Comparison of ENCODE assay signal across 23 mouse cellular contexts in the genomic region with DNA sequence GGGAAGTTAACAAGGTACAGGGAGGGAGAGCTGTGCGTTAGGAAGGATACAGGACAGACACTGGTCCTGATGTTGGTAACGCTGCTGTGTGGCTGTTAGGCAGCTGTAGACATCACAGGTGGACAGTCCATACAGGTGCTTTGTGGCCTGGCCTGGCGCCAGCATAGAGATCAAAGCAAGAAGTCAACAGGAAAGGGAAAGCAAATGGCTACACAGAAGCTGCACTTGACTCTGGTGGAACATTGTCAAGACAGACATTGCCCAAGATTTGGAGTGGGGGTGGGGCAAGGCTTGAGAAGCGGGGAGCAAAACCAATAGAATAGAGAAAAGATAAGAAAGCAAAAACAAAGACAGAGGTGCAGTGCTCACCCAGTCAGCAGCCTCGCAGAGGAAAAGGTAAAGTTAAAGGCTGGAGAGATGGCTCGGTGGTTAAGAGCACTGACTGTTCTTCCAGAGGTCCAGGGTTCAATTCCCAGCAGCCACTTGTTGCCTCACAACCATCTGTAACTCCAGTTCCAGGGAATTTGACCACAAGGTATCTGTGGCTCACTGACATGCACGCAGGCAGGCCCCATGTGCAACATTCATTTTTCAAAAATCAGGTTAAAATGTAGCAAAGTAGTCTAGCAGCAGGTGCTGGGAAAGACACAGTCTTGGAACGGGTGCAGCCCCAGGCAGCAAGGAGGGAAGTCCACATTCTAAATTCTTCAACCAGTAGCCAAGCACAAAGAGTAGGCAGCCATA.
A peak's percentile ranks its signal among the peaks of the same experiment; 100 is the strongest.
DNase-seq lines count a peak whose midpoint lies in the region; ATAC-seq lines count a peak whose summit lies in the region.
"Had no signal": no experiment of that assay in that cellular context is flagged by ENCODE, and none has a peak within 500 bp of the region (broad histone marks: within the 10 kb centered on the region; RNA-seq: fewer than 3 reads in every experiment).

No protein-coding gene starts in this region.

- H3K27ac ChIP-seq in heart, embryonic 10.5 days, result no peak overlapping the region
- no peak overlapping the region for H3K27ac ChIP-seq in heart, embryonic 12.5 days (ENCODE audit: poor library complexity, severe bottlenecking)
- H3K27ac ChIP-seq: embryonic facial prominence, embryonic 10.5 days; forebrain, embryonic 13.5 days; heart, adult 2 months; heart, embryonic 13.5 days; hindbrain, embryonic 12.5 days had no signal

- DNase-seq in heart, embryonic 10.5 days (ENCODE audit: low spot score), result peak; percentile 63
- DNase-seq in testis, postnatal 14 days (ENCODE audit: low spot score), result peak; percentile 76
- no peak for DNase-seq in testis, postnatal 10 days (ENCODE audit: low spot score)
- peak; percentile 41 for DNase-seq in lung, postnatal 14 days
- DNase-seq in left cerebral cortex, postnatal 36 days (ENCODE audit: low spot score in 2 of 2), result no peak
- no peak for DNase-seq in kidney, postnatal 4 days
- DNase-seq in right cerebral cortex, postnatal 25 days, result no peak
- DNase-seq: adrenal gland, postnatal 14 days; B cell, adult 2 months; cerebellum, adult 18-20 months; cerebellum, adult 9-11 months; cerebellum, postnatal 36 days; forebrain, postnatal 0 days; gastrocnemius, postnatal 14 days; heart, adult 2 months; heart, postnatal 36 days had no signal

- H3K27me3 ChIP-seq in heart, embryonic 10.5 days (ENCODE audit: insufficient read depth, poor library complexity, severe bottlenecking), result peaks cover 40% of the 10 kb centered on the region
- H3K27me3 ChIP-seq in heart, embryonic 12.5 days (replicated peaks), result 0 out of 2 replicates have a peak, but pooled peaks cover 12% of the 10 kb centered on the region
- H3K27me3 ChIP-seq: forebrain, embryonic 13.5 days had no signal

- no peak for ATAC-seq in heart, embryonic 12.5 days (ENCODE audit: insufficient number of reproducible peaks, low FRiP score)
- ATAC-seq: CD4-positive, CD25-positive, alpha-beta regulatory T cell, adult 4 months; forebrain, embryonic 13.5 days; forebrain, postnatal 0 days had no signal

- H3K4me2 ChIP-seq in heart, embryonic 12.5 days, result no peak overlapping the region
- H3K4me2 ChIP-seq: forebrain, embryonic 13.5 days; heart, embryonic 13.5 days; hindbrain, embryonic 12.5 days had no signal

- no peaks in the 10 kb centered on the region for H3K9me3 ChIP-seq in heart, embryonic 10.5 days
- H3K9me3 ChIP-seq in heart, embryonic 12.5 days (replicated peaks), result no peaks in the 10 kb centered on the region
- H3K9me3 ChIP-seq: embryonic facial prominence, embryonic 10.5 days; forebrain, embryonic 13.5 days; G1E; heart, embryonic 13.5 days; hindbrain, embryonic 12.5 days had no signal

- peaks cover 38% of the 10 kb centered on the region for H3K4me1 ChIP-seq in heart, embryonic 10.5 days
- peaks cover 26% of the 10 kb centered on the region for H3K4me1 ChIP-seq in heart, embryonic 12.5 days (replicated peaks)

- no peaks in the 10 kb centered on the region for H3K36me3 ChIP-seq in heart, embryonic 10.5 days
- H3K36me3 ChIP-seq in heart, embryonic 12.5 days, result no peaks in the 10 kb centered on the region
- H3K36me3 ChIP-seq: embryonic facial prominence, embryonic 10.5 days; G1E; heart, embryonic 13.5 days; hindbrain, embryonic 12.5 days had no signal

- intact Hi-C loops in left cerebral cortex, postnatal 36 days (cut with DNase I), result no loop called here

- H3K9ac ChIP-seq in heart, embryonic 12.5 days, result no peak overlapping the region
- H3K9ac ChIP-seq: forebrain, embryonic 13.5 days; forebrain, postnatal 0 days; heart, embryonic 13.5 days; hindbrain, embryonic 12.5 days had no signal

- WGBS in heart, embryonic 10.5 days, result 78% methylated on average over 8 of the region's 8 CpGs
- WGBS in heart, embryonic 12.5 days, result 67% methylated on average over 8 of the region's 8 CpGs

- no peak overlapping the region for H3K4me3 ChIP-seq in heart, embryonic 10.5 days
- H3K4me3 ChIP-seq in heart, embryonic 12.5 days, result no peak overlapping the region
- H3K4me3 ChIP-seq: embryonic facial prominence, embryonic 10.5 days; forebrain, embryonic 13.5 days; heart, adult 2 months; heart, embryonic 13.5 days; hindbrain, embryonic 12.5 days had no signal

Comparison
In these comparisons a context has a peak if more than half of its experiments do, and no peak if none do; other contexts are left out.
1. DNase-seq: peak in heart, embryonic 10.5 days (single experiment), testis, postnatal 14 days (single experiment) and lung, postnatal 14 days (single experiment); none in testis, postnatal 10 days (single experiment), left cerebral cortex, postnatal 36 days (0 of 2), kidney, postnatal 4 days (0 of 2) and right cerebral cortex, postnatal 25 days (single experiment).